In the genomic region with DNA sequence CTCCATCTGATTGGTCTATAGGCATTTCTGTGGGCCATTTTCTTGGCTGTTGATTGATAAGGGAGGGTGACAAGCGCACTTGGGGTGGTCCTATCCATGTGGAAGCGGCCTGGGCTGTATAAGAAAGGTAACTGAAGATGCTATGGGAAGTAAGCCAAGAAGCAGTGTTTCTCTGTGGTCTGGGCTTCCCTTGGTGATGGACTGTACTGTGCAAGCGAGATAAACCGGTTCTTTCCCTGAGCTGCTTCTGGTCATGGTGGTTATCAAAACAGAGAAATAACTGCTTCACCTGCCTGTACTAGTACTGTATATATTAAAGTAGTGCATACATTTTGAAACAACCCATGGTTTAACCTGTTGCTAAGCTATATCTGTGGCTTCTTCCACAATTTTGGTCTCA, we compare ENCODE assay signal across 26 mouse cellular contexts. TPM values are rescaled to one million over a fixed set of nuclear protein-coding genes. Genes with fewer than 3 reads are reported as not detected.
"Had no signal": no experiment of that assay in that cellular context is flagged by ENCODE, and none has a peak within 500 bp of the region (broad histone marks: within the 10 kb centered on the region; RNA-seq: fewer than 3 reads in every experiment).

No protein-coding gene starts in this region.

- H3K36me3 ChIP-seq: limb, embryonic 13.5 days; liver, embryonic 15.5 days; midbrain, embryonic 10.5 days; midbrain, embryonic 13.5 days; neural tube, embryonic 13.5 days; stomach, embryonic 15.5 days had no signal

- H3K4me2 ChIP-seq: limb, embryonic 13.5 days; liver, embryonic 15.5 days; midbrain, embryonic 13.5 days; neural tube, embryonic 13.5 days; stomach, embryonic 15.5 days had no signal

- H3K4me3 ChIP-seq: layer of hippocampus, adult 2 months; left cerebral cortex, adult 2 months; limb, embryonic 13.5 days; liver, embryonic 15.5 days; midbrain, embryonic 10.5 days; midbrain, embryonic 13.5 days; myocyte; neural tube, embryonic 13.5 days; stomach, embryonic 15.5 days had no signal

- ATAC-seq: midbrain, embryonic 13.5 days; midbrain, embryonic 16.5 days had no signal

- H3K27me3 ChIP-seq: limb, embryonic 13.5 days; liver, embryonic 15.5 days; midbrain, embryonic 13.5 days; neural tube, embryonic 13.5 days; stomach, embryonic 15.5 days had no signal

- H3K27ac ChIP-seq: kidney, postnatal 0 days; layer of hippocampus, adult 2 months; left cerebral cortex, adult 2 months; limb, embryonic 13.5 days; liver, embryonic 15.5 days; midbrain, embryonic 10.5 days; midbrain, embryonic 13.5 days; neural tube, embryonic 13.5 days; stomach, embryonic 15.5 days had no signal

- H3K9ac ChIP-seq: limb, embryonic 13.5 days; liver, embryonic 15.5 days; midbrain, embryonic 13.5 days; neural tube, embryonic 13.5 days; stomach, embryonic 15.5 days had no signal

- DNase-seq: kidney, adult 2 months; kidney, postnatal 25 days; layer of hippocampus, adult 9-11 months; layer of hippocampus, postnatal 36 days; liver; lung, adult 2 months; lung, postnatal 14 days; lung, postnatal 4 days; retina, postnatal 1 day; right cerebral cortex, postnatal 25 days; spleen, adult 18-20 months; thymus, postnatal 25 days had no signal

- H3K9me3 ChIP-seq: limb, embryonic 13.5 days; liver, embryonic 15.5 days; midbrain, embryonic 10.5 days; midbrain, embryonic 13.5 days; neural tube, embryonic 13.5 days; stomach, embryonic 15.5 days had no signal

- H3K4me1 ChIP-seq: stomach, embryonic 15.5 days had no signal

RNA-seq across cellular contexts. Expression of a gene that starts 36.1 kb away (rescaled TPM):
- total RNA-seq: monocyte, adult 5-6 weeks had no signal
- polyA plus RNA-seq: kidney, embryonic 14.5 days; kidney, postnatal 0 days; myocyte; thymus, postnatal 0 days had no signal
